In genomic region chr9:121690200-121690651, GRCm38 (mm10) we compare ENCODE assay signal across 13 mouse cellular contexts. TPM values are rescaled to one million over a fixed set of nuclear protein-coding genes. Genes with fewer than 3 reads are reported as not detected.
A peak's percentile ranks its signal among the peaks of the same experiment; 100 is the strongest.
DNase-seq lines count a peak whose midpoint lies in the region; ATAC-seq and TF ChIP-seq lines count a peak whose summit lies in the region.
"Had no signal": no experiment of that assay in that cellular context is flagged by ENCODE, and none has a peak within 500 bp of the region (broad histone marks: within the 10 kb centered on the region; RNA-seq: fewer than 3 reads in every experiment).

No protein-coding gene starts in this region.

- TF ChIP-seq EP300 in liver, postnatal 0 days (IDR thresholded peaks at IDR 0.05; ENCODE audit: low read depth) = no peak

- WGBS in forebrain, embryonic 16.5 days = 46% methylated on average over 15 of the region's 15 CpGs
- WGBS in neural tube, embryonic 13.5 days = 27% methylated on average over 15 of the region's 15 CpGs
- WGBS in limb, embryonic 10.5 days = 87% methylated on average over 15 of the region's 15 CpGs
- 85% methylated on average over 15 of the region's 15 CpGs for WGBS in liver, postnatal 0 days (ENCODE audit: insufficient replicate concordance)

- peaks cover 26% of the 10 kb centered on the region for H3K36me3 ChIP-seq in forebrain, embryonic 16.5 days (ENCODE audit: control insufficient read depth, insufficient read depth)
- peaks cover 70% of the 10 kb centered on the region for H3K36me3 ChIP-seq in neural tube, embryonic 13.5 days
- H3K36me3 ChIP-seq in limb, embryonic 10.5 days = peaks cover 62% of the 10 kb centered on the region
- H3K36me3 ChIP-seq in liver, postnatal 0 days (replicated peaks; ENCODE audit: insufficient read depth, low read length) = peaks cover 7% of the 10 kb centered on the region

- H3K9ac ChIP-seq in forebrain, embryonic 16.5 days (replicated peaks; ENCODE audit: low read depth, low read length) = 0 out of 2 replicates have a peak overlapping the region, but pooled peaks have one; percentile 15
- H3K9ac ChIP-seq in neural tube, embryonic 13.5 days = 0 out of 2 replicates have a peak overlapping the region, but pooled peaks have one; percentile 0
- H3K9ac ChIP-seq in liver, postnatal 0 days (replicated peaks) = no peak overlapping the region
- H3K9ac ChIP-seq: kidney, embryonic 15.5 days; liver, embryonic 14.5 days had no signal

- peaks cover 15% of the 10 kb centered on the region for H3K4me1 ChIP-seq in forebrain, embryonic 16.5 days (replicated peaks; ENCODE audit: control insufficient read depth, insufficient read depth, low read length)
- peaks cover 22% of the 10 kb centered on the region for H3K4me1 ChIP-seq in neural tube, embryonic 13.5 days (replicated peaks)
- no peaks in the 10 kb centered on the region for H3K4me1 ChIP-seq in limb, embryonic 10.5 days
- H3K4me1 ChIP-seq in liver, postnatal 0 days (ENCODE audit: insufficient read depth) = no peaks in the 10 kb centered on the region
- H3K4me1 ChIP-seq: kidney, embryonic 15.5 days had no signal

- H3K4me3 ChIP-seq in forebrain, embryonic 16.5 days (replicated peaks; ENCODE audit: low read length) = peak overlapping the region; percentile 22
- H3K4me3 ChIP-seq in neural tube, embryonic 13.5 days = peak overlapping the region; percentile 17
- H3K4me3 ChIP-seq in limb, embryonic 10.5 days = no peak overlapping the region
- H3K4me3 ChIP-seq in liver, postnatal 0 days (ENCODE audit: low read depth, low read length) = no peak overlapping the region
- H3K4me3 ChIP-seq: kidney, embryonic 15.5 days had no signal

- DNase-seq in brain, adult 2 months (ENCODE audit: low read depth, low spot score) = peak; percentile 89
- DNase-seq in layer of hippocampus, postnatal 10 days (ENCODE audit: low spot score in 2 of 2) = peak; percentile 47 to 66
- DNase-seq in limb, embryonic 10.5 days (ENCODE audit: low spot score) = no peak
- no peak for DNase-seq in gastrocnemius, adult 18-20 months (ENCODE audit: low spot score)
- no peak for DNase-seq in ovary, postnatal 14 days (ENCODE audit: low spot score)
- DNase-seq in liver, postnatal 0 days = no peak

- H3K27me3 ChIP-seq in forebrain, embryonic 16.5 days (replicated peaks; ENCODE audit: control insufficient read depth, insufficient read depth, low read length) = no peaks in the 10 kb centered on the region
- H3K27me3 ChIP-seq in neural tube, embryonic 13.5 days = no peaks in the 10 kb centered on the region
- no peaks in the 10 kb centered on the region for H3K27me3 ChIP-seq in limb, embryonic 10.5 days (ENCODE audit: low read depth, poor library complexity, severe bottlenecking)
- no peaks in the 10 kb centered on the region for H3K27me3 ChIP-seq in liver, postnatal 0 days (ENCODE audit: insufficient read depth, low read length)
- H3K27me3 ChIP-seq: CH12.LX; kidney, embryonic 15.5 days had no signal

- ATAC-seq in forebrain, embryonic 16.5 days = peak; percentile 95
- peak; percentile 89 for ATAC-seq in neural tube, embryonic 13.5 days (ENCODE audit: low read depth)
- no peak for ATAC-seq in liver, postnatal 0 days

- peak overlapping the region; percentile 84 for H3K27ac ChIP-seq in forebrain, embryonic 16.5 days (ENCODE audit: low read length)
- H3K27ac ChIP-seq in neural tube, embryonic 13.5 days (replicated peaks) = peak overlapping the region; percentile 78
- H3K27ac ChIP-seq in limb, embryonic 10.5 days = no peak overlapping the region
- no peak overlapping the region for H3K27ac ChIP-seq in liver, postnatal 0 days (ENCODE audit: low read depth)
- H3K27ac ChIP-seq: kidney, embryonic 15.5 days; liver, embryonic 14.5 days; stomach, postnatal 0 days had no signal

- H3K4me2 ChIP-seq in forebrain, embryonic 16.5 days (ENCODE audit: low read length) = peak overlapping the region; percentile 39
- peak overlapping the region; percentile 46 for H3K4me2 ChIP-seq in neural tube, embryonic 13.5 days
- H3K4me2 ChIP-seq in liver, postnatal 0 days (ENCODE audit: low read depth, low read length) = no peak overlapping the region
- H3K4me2 ChIP-seq: kidney, embryonic 15.5 days had no signal

- TF ChIP-seq CTCF in liver, postnatal 0 days (IDR thresholded peaks at IDR 0.05; ENCODE audit: low read depth) = no peak

- H3K9me3 ChIP-seq in forebrain, embryonic 16.5 days (ENCODE audit: control insufficient read depth, low read length) = no peaks in the 10 kb centered on the region
- no peaks in the 10 kb centered on the region for H3K9me3 ChIP-seq in neural tube, embryonic 13.5 days
- no peaks in the 10 kb centered on the region for H3K9me3 ChIP-seq in limb, embryonic 10.5 days (replicated peaks)
- H3K9me3 ChIP-seq in liver, postnatal 0 days (ENCODE audit: low read length) = no peaks in the 10 kb centered on the region
- H3K9me3 ChIP-seq: kidney, embryonic 15.5 days had no signal

RNA-seq across cellular contexts. Expression of gene Sec22c, which starts 15.1 kb away (rescaled TPM):
- polyA plus RNA-seq in forebrain, embryonic 16.5 days (2015; fragmentation: Nextera tagmentation; extraction: Ambion mirVana) = 37.9 and 40.0 TPM in 2 replicates
- total RNA-seq in layer of hippocampus, postnatal 10 days (2021) = 10 to 100 TPM; 30.4 to 33.4 TPM
- 22.7 and 25.2 TPM in 2 replicates for polyA plus RNA-seq in neural tube, embryonic 13.5 days (2015; fragmentation: Nextera tagmentation; extraction: Ambion mirVana)
- polyA plus RNA-seq in limb, embryonic 10.5 days (2016; fragmentation: Nextera tagmentation; extraction: Ambion mirVana) = 10.9 and 12.6 TPM in 2 replicates
- total RNA-seq in gastrocnemius, adult 18-20 months (2021) = 1 to 10 TPM; 5.4 to 5.5 TPM
- polyA plus RNA-seq in liver, postnatal 0 days (2015; fragmentation: Nextera tagmentation; extraction: Ambion mirVana) = 3.6 and 4.4 TPM in 2 replicates

RNA-seq across cellular contexts. Expression of gene Ss18l2, which starts 19.9 kb away (rescaled TPM):
- 133 and 142 TPM in 2 replicates for polyA plus RNA-seq in forebrain, embryonic 16.5 days (2015; fragmentation: Nextera tagmentation; extraction: Ambion mirVana)
- total RNA-seq in layer of hippocampus, postnatal 10 days (2021) = 10 to 100 TPM; 80.7 to 87.9 TPM
- polyA plus RNA-seq in neural tube, embryonic 13.5 days (2015; fragmentation: Nextera tagmentation; extraction: Ambion mirVana) = 162 and 189 TPM in 2 replicates
- polyA plus RNA-seq in limb, embryonic 10.5 days (2016; fragmentation: Nextera tagmentation; extraction: Ambion mirVana) = 93.9 and 94.8 TPM in 2 replicates
- total RNA-seq in gastrocnemius, adult 18-20 months (2021) = 100 to 1,000 TPM; 108 to 115 TPM
- polyA plus RNA-seq in liver, postnatal 0 days (2015; fragmentation: Nextera tagmentation; extraction: Ambion mirVana) = 112 and 119 TPM in 2 replicates

RNA-seq across cellular contexts. Expression of gene Nktr, which starts 28.7 kb away (rescaled TPM):
- polyA plus RNA-seq in forebrain, embryonic 16.5 days (2015; fragmentation: Nextera tagmentation; extraction: Ambion mirVana) = 59.1 and 60.4 TPM in 2 replicates
- 100 to 1,000 TPM; 110 to 133 TPM for total RNA-seq in layer of hippocampus, postnatal 10 days (2021)
- polyA plus RNA-seq in neural tube, embryonic 13.5 days (2015; fragmentation: Nextera tagmentation; extraction: Ambion mirVana) = 56.5 and 58.6 TPM in 2 replicates
- 47.2 and 58.8 TPM in 2 replicates for polyA plus RNA-seq in limb, embryonic 10.5 days (2016; fragmentation: Nextera tagmentation; extraction: Ambion mirVana)
- 10 to 100 TPM; 31.7 to 37.0 TPM for total RNA-seq in gastrocnemius, adult 18-20 months (2021)
- 14.9 and 17.3 TPM in 2 replicates for polyA plus RNA-seq in liver, postnatal 0 days (2015; fragmentation: Nextera tagmentation; extraction: Ambion mirVana)

RNA-seq across cellular contexts. Expression of gene Vipr1, which starts 47.7 kb away (rescaled TPM):
- 0.65 and 1.1 TPM in 2 replicates for polyA plus RNA-seq in forebrain, embryonic 16.5 days (2015; fragmentation: Nextera tagmentation; extraction: Ambion mirVana)
- 10 to 100 TPM in 1 of 2 experiments, 1 to 10 TPM in 1; 10.0 to 10.3 TPM for total RNA-seq in layer of hippocampus, postnatal 10 days (2021)
- 0.25 and 1.0 TPM in 2 replicates for polyA plus RNA-seq in neural tube, embryonic 13.5 days (2015; fragmentation: Nextera tagmentation; extraction: Ambion mirVana)
- polyA plus RNA-seq in limb, embryonic 10.5 days (2016; fragmentation: Nextera tagmentation; extraction: Ambion mirVana) = 0.14 and 0.49 TPM in 2 replicates
- total RNA-seq in gastrocnemius, adult 18-20 months (2021) = 1 to 10 TPM; 1.1 to 1.5 TPM
- polyA plus RNA-seq in liver, postnatal 0 days (2015; fragmentation: Nextera tagmentation; extraction: Ambion mirVana) = 3.1 and 3.4 TPM in 2 replicates

RNA-seq across cellular contexts. Expression of gene Lyzl4, which starts 48.3 kb away (rescaled TPM):
- polyA plus RNA-seq in forebrain, embryonic 16.5 days (2015; fragmentation: Nextera tagmentation; extraction: Ambion mirVana) = not detected in 2 replicates
- 1 to 10 TPM in 1 of 2 experiments, not detected in 1; 1.1 TPM for total RNA-seq in layer of hippocampus, postnatal 10 days (2021)
- not detected in 2 replicates for polyA plus RNA-seq in neural tube, embryonic 13.5 days (2015; fragmentation: Nextera tagmentation; extraction: Ambion mirVana)
- not detected in 2 replicates for polyA plus RNA-seq in limb, embryonic 10.5 days (2016; fragmentation: Nextera tagmentation; extraction: Ambion mirVana)
- total RNA-seq in gastrocnemius, adult 18-20 months (2021) = not detected
- polyA plus RNA-seq in liver, postnatal 0 days (2015; fragmentation: Nextera tagmentation; extraction: Ambion mirVana) = 0.12 TPM in 2 replicates
- total RNA-seq: CH12.LX; common myeloid progenitor, adult 5-6 weeks had no signal
- polyA plus RNA-seq: kidney, embryonic 15.5 days had no signal

Comparison
In these comparisons a context has a peak if more than half of its experiments do, and no peak if none do; other contexts are left out.
1. DNase-seq: peak in brain, adult 2 months (single experiment) and layer of hippocampus, postnatal 10 days (2 of 2); none in limb, embryonic 10.5 days (single experiment), gastrocnemius, adult 18-20 months (single experiment), ovary, postnatal 14 days (single experiment) and liver, postnatal 0 days (single experiment).
2. H3K27ac ChIP-seq: peak in forebrain, embryonic 16.5 days (single experiment) and neural tube, embryonic 13.5 days (single experiment); none in limb, embryonic 10.5 days (single experiment) and liver, postnatal 0 days (single experiment).
3. H3K4me3 ChIP-seq: peak in forebrain, embryonic 16.5 days (single experiment) and neural tube, embryonic 13.5 days (single experiment); none in limb, embryonic 10.5 days (single experiment) and liver, postnatal 0 days (single experiment).